Mouse (Mus musculus) left cerebral cortex, adult 2 months (tissue): ENCODE results near the gene Smtnl1. TPM values are rescaled to one million over a fixed set of nuclear protein-coding genes. Genes with fewer than 3 reads are reported as not detected.

Source experiments
- DNase-seq, 2 experiments: peaks; one replicate each; pipeline ENCODE4 v3.0.0; 2021 to 2022; ENCODE audit warnings: low spot score in 2 of 2, mixed read lengths in 1 of 2; ENCODE audit errors: extremely low spot score in 1 of 2
- H3K27ac ChIP-seq: fragments of 200-600 bp; 2 replicates; pipeline ENCODE4 v1.8.1; 2022
- H3K4me3 ChIP-seq: fragments of 200-600 bp; 2 replicates; pipeline ENCODE4 v1.8.1; 2022
- CTCF ChIP-seq: fragments of 200-600 bp; IDR thresholded peaks from 2 replicates; pipeline ENCODE4 v1.8.1; 2022; ENCODE audit warnings: antibody characterized with exemption, mild to moderate bottlenecking, moderate library complexity
- intact Hi-C: fragments of 180-260 bp; cut with DNase I; formaldehyde crosslinking; loops from one replicate; pipeline ENCODE4 v1.15.1; 2025
- total RNA-seq, 2 experiments: library from RNA; stranded (reverse); gene quantifications; 2 replicates each; pipeline ENCODE4 v1.2.3; 2021

The Smtnl1 gene
- total RNA-seq, 2 experiments from 2014 or later = not detected

GRCm38 (mm10) chr2:84761309-84761708 is 61.1 kb downstream of the Smtnl1 start:
- H3K27ac ChIP-seq = no peak overlapping the region
- DNase-seq = no peak
- H3K4me3 ChIP-seq = no peak overlapping the region
- intact Hi-C loops = no loop called here
- no peak for TF ChIP-seq CTCF

Other genes with a start within 250 kb of the Smtnl1 start
- 10 to 100 TPM; 65.1 to 70.2 TPM for gene Ctnnd1, start 171.9 kb downstream of the Smtnl1 start, total RNA-seq
- gene Btbd18, start 163.6 kb downstream of the Smtnl1 start, total RNA-seq = not detected
- gene Selenoh, start 151.9 kb downstream of the Smtnl1 start, total RNA-seq = 10 to 100 TPM; 27.4 to 33.3 TPM
- gene Gm28635, start 144.6 kb downstream of the Smtnl1 start, total RNA-seq = 1 to 10 TPM; 7.6 to 9.6 TPM
- 10 to 100 TPM; 30.7 to 30.9 TPM for gene Med19, start 144.2 kb downstream of the Smtnl1 start, total RNA-seq
- gene Tmx2, start 143.5 kb downstream of the Smtnl1 start, total RNA-seq = 100 to 1,000 TPM; 224 to 239 TPM
- 10 to 100 TPM; 48.8 to 49.9 TPM for gene Zdhhc5, start 107.5 kb downstream of the Smtnl1 start, total RNA-seq
- gene Clp1, start 95.3 kb downstream of the Smtnl1 start, total RNA-seq = 10 to 100 TPM in 1 of 2 experiments, 1 to 10 TPM in 1; 8.8 to 10.2 TPM
- 100 to 1,000 TPM; 101 to 102 TPM for gene Ypel4, start 88.6 kb downstream of the Smtnl1 start, total RNA-seq
- 1 to 10 TPM; 2.0 to 2.4 TPM for gene Gm19426, start 79.0 kb downstream of the Smtnl1 start, total RNA-seq
- 1 to 10 TPM; 5.3 to 8.4 TPM for gene Serping1, start 47.2 kb downstream of the Smtnl1 start, total RNA-seq
- 1 to 10 TPM; 6.4 to 6.7 TPM for gene Ube2l6, start 23.8 kb downstream of the Smtnl1 start, total RNA-seq
- 10 to 100 TPM; 49.1 to 51.3 TPM for gene Timm10, start 4.3 kb upstream of the Smtnl1 start, total RNA-seq
- under 1 TPM; 0.27 to 0.30 TPM for gene Slc43a1, start 16.2 kb upstream of the Smtnl1 start, total RNA-seq
- gene Rtn4rl2, start 64.1 kb upstream of the Smtnl1 start, total RNA-seq = 100 to 1,000 TPM in 1 of 2 experiments, 10 to 100 TPM in 1; 99.5 to 113 TPM
- gene Slc43a3, start 113.9 kb upstream of the Smtnl1 start, total RNA-seq = under 1 TPM in 1 of 2 experiments, not detected in 1; 0.14 TPM
- not detected for gene Prg2, start 157.8 kb upstream of the Smtnl1 start, total RNA-seq
- not detected for gene Prg3, start 165.6 kb upstream of the Smtnl1 start, total RNA-seq
- 100 to 1,000 TPM; 106 to 111 TPM for gene Ssrp1, start 214.6 kb upstream of the Smtnl1 start, total RNA-seq
- gene P2rx3, start 214.8 kb upstream of the Smtnl1 start, total RNA-seq = 1 to 10 TPM; 2.0 to 2.6 TPM
- 100 to 1,000 TPM; 130 to 148 TPM for gene Tnks1bp1, start 225.4 kb upstream of the Smtnl1 start, total RNA-seq